ENCODE assay signal across 8 mouse cellular contexts in genomic region chr7:19282791-19283405, GRCm38 (mm10). TPM values are rescaled to one million over a fixed set of nuclear protein-coding genes. Genes with fewer than 3 reads are reported as not detected.
A peak's percentile ranks its signal among the peaks of the same experiment; 100 is the strongest.
DNase-seq lines count a peak whose midpoint lies in the region; ATAC-seq and TF ChIP-seq lines count a peak whose summit lies in the region.

No protein-coding gene starts in this region.

- H3K4me1 ChIP-seq in embryonic fibroblast, embryonic 13.5 days (ENCODE audit: control insufficient read depth, insufficient read depth, low read length), result no peaks in the 10 kb centered on the region
- no peaks in the 10 kb centered on the region; the same call in none of the 2 replicates for H3K4me1 ChIP-seq in hindbrain, embryonic 11.5 days (replicated peaks; ENCODE audit: control insufficient read depth, insufficient read depth, low read length)
- H3K4me1 ChIP-seq in limb, embryonic 13.5 days, result peaks cover 18% of the 10 kb centered on the region
- H3K4me1 ChIP-seq in midbrain, embryonic 15.5 days, result peaks cover 29% of the 10 kb centered on the region

- peak overlapping the region; percentile 85 for H3K4me2 ChIP-seq in hindbrain, embryonic 11.5 days (replicated peaks; ENCODE audit: low read depth, low read length)
- H3K4me2 ChIP-seq in limb, embryonic 13.5 days (replicated peaks), result peak overlapping the region; percentile 97
- H3K4me2 ChIP-seq in midbrain, embryonic 15.5 days, result peak overlapping the region; percentile 64

- peak in 1 of 2 experiments; percentile 49 for DNase-seq in left cerebral cortex, adult 2 months (ENCODE audit: extremely low spot score in 1 of 2, low spot score in 2 of 2)
- no peak for DNase-seq in left cerebral cortex, adult 9 months (ENCODE audit: low spot score in 2 of 2)
- DNase-seq in adrenal gland, postnatal 36 days, result peak; percentile 81 to 87
- DNase-seq in hindbrain, embryonic 11.5 days (ENCODE audit: low spot score), result peak; percentile 72
- peak; percentile 47 for DNase-seq in thymus, postnatal 0 days (ENCODE audit: low spot score)

- peak overlapping the region; percentile 95 for H3K9ac ChIP-seq in hindbrain, embryonic 11.5 days (ENCODE audit: low read depth, low read length)
- H3K9ac ChIP-seq in limb, embryonic 13.5 days, result peak overlapping the region; percentile 51
- H3K9ac ChIP-seq in midbrain, embryonic 15.5 days, result peak overlapping the region; percentile 98

- H3K27ac ChIP-seq in left cerebral cortex, adult 2 months, result peak overlapping the region; percentile 90
- H3K27ac ChIP-seq in embryonic fibroblast, embryonic 13.5 days (ENCODE audit: insufficient read depth, low read length), result no peak overlapping the region
- H3K27ac ChIP-seq in hindbrain, embryonic 11.5 days (ENCODE audit: low read depth, low read length), result peak overlapping the region; percentile 83
- H3K27ac ChIP-seq in limb, embryonic 13.5 days, result no peak overlapping the region
- H3K27ac ChIP-seq in midbrain, embryonic 15.5 days, result peak overlapping the region; percentile 93

- H3K9me3 ChIP-seq in hindbrain, embryonic 11.5 days (ENCODE audit: control insufficient read depth, low read length), result no peaks in the 10 kb centered on the region
- no peaks in the 10 kb centered on the region for H3K9me3 ChIP-seq in limb, embryonic 13.5 days
- H3K9me3 ChIP-seq in midbrain, embryonic 15.5 days, result no peaks in the 10 kb centered on the region

- intact Hi-C loops in left cerebral cortex, adult 2 months (cut with DNase I), result no loop called here

- ATAC-seq in hindbrain, embryonic 11.5 days (ENCODE audit: low FRiP score), result peak; percentile 82; the same call in 1 of the 2 replicates
- ATAC-seq in limb, embryonic 13.5 days (ENCODE audit: low FRiP score, low read depth), result peak; percentile 64
- ATAC-seq in midbrain, embryonic 15.5 days (replicated peaks), result peak; percentile 79

- peak overlapping the region; percentile 85 for H3K4me3 ChIP-seq in left cerebral cortex, adult 2 months
- H3K4me3 ChIP-seq in embryonic fibroblast, embryonic 13.5 days (ENCODE audit: insufficient read depth, low read length), result peak overlapping the region; percentile 43
- peak overlapping the region; percentile 81 for H3K4me3 ChIP-seq in hindbrain, embryonic 11.5 days (ENCODE audit: low read depth, low read length)
- H3K4me3 ChIP-seq in limb, embryonic 13.5 days, result peak overlapping the region; percentile 59
- peak overlapping the region; percentile 87 for H3K4me3 ChIP-seq in midbrain, embryonic 15.5 days

- 0% methylated on average over 33 of the region's 35 CpGs for WGBS in hindbrain, embryonic 11.5 days
- 1% methylated on average over 34 of the region's 35 CpGs for WGBS in limb, embryonic 13.5 days
- under 1% methylated on average over 35 of the region's 35 CpGs for WGBS in midbrain, embryonic 15.5 days

- peaks cover 5% of the 10 kb centered on the region; the same call in 1 of the 2 replicates for H3K36me3 ChIP-seq in hindbrain, embryonic 11.5 days (ENCODE audit: control insufficient read depth, insufficient read depth, low read length)
- H3K36me3 ChIP-seq in limb, embryonic 13.5 days, result no peaks in the 10 kb centered on the region
- peaks cover 15% of the 10 kb centered on the region; the same call in 1 of the 2 replicates for H3K36me3 ChIP-seq in midbrain, embryonic 15.5 days (replicated peaks)

- peaks cover 36% of the 10 kb centered on the region for H3K27me3 ChIP-seq in hindbrain, embryonic 11.5 days (ENCODE audit: control insufficient read depth, insufficient read depth, low read length)
- peaks cover 62% of the 10 kb centered on the region for H3K27me3 ChIP-seq in limb, embryonic 13.5 days
- H3K27me3 ChIP-seq in midbrain, embryonic 15.5 days (replicated peaks), result peaks cover 35% of the 10 kb centered on the region

- TF ChIP-seq POLR2A in embryonic fibroblast, embryonic 13.5 days (IDR thresholded peaks at IDR 0.05; ENCODE audit: low read depth, low read length), result no peak

- TF ChIP-seq CTCF in left cerebral cortex, adult 2 months (IDR thresholded peaks at IDR 0.05), result no peak
- TF ChIP-seq CTCF in embryonic fibroblast, embryonic 13.5 days (IDR thresholded peaks at IDR 0.05; ENCODE audit: borderline replicate concordance, insufficient read depth, low read length), result no peak

RNA-seq across cellular contexts. Expression of gene Rtn2, which starts 0.5 kb away (rescaled TPM):
- 100 to 1,000 TPM; 110 to 122 TPM for total RNA-seq in left cerebral cortex, adult 2 months (2021)
- total RNA-seq in adrenal gland, postnatal 36 days (2021), result 1 to 10 TPM; 4.6 to 5.1 TPM
- 6.8 and 7.8 TPM in 2 replicates for polyA plus RNA-seq in embryonic fibroblast, embryonic 13.5 days (2011; ENCODE audit: insufficient read length, low read depth, missing spikeins)
- polyA plus RNA-seq in hindbrain, embryonic 11.5 days (2014; fragmentation: Nextera tagmentation; extraction: Ambion mirVana), result 49.6 and 52.1 TPM in 2 replicates
- 20.2 and 20.9 TPM in 2 replicates for polyA plus RNA-seq in limb, embryonic 13.5 days (2015; fragmentation: Nextera tagmentation; extraction: Ambion mirVana)
- polyA plus RNA-seq in midbrain, embryonic 15.5 days (2015; fragmentation: Nextera tagmentation; extraction: Ambion mirVana), result 112 and 121 TPM in 2 replicates
- 1.6 and 2.2 TPM in 2 replicates for polyA plus RNA-seq in thymus, postnatal 0 days (2015; fragmentation: Nextera tagmentation; extraction: Ambion mirVana)

RNA-seq across cellular contexts. Expression of gene Ppm1n, which starts 3.0 kb away (rescaled TPM):
- total RNA-seq in left cerebral cortex, adult 2 months (2021), result not detected
- not detected for total RNA-seq in adrenal gland, postnatal 36 days (2021)
- polyA plus RNA-seq in embryonic fibroblast, embryonic 13.5 days (2011; ENCODE audit: insufficient read length, low read depth, missing spikeins), result not detected in 2 replicates
- 0.18 TPM in 1 of 2 replicates, not detected in the other for polyA plus RNA-seq in hindbrain, embryonic 11.5 days (2014; fragmentation: Nextera tagmentation; extraction: Ambion mirVana)
- not detected in 2 replicates for polyA plus RNA-seq in limb, embryonic 13.5 days (2015; fragmentation: Nextera tagmentation; extraction: Ambion mirVana)
- polyA plus RNA-seq in midbrain, embryonic 15.5 days (2015; fragmentation: Nextera tagmentation; extraction: Ambion mirVana), result 1.1 and 1.7 TPM in 2 replicates
- 0.27 and 0.30 TPM in 2 replicates for polyA plus RNA-seq in thymus, postnatal 0 days (2015; fragmentation: Nextera tagmentation; extraction: Ambion mirVana)

RNA-seq across cellular contexts. Expression of gene Vasp, which starts 11.3 kb away (rescaled TPM):
- 10 to 100 TPM; 13.2 to 14.6 TPM for total RNA-seq in left cerebral cortex, adult 2 months (2021)
- total RNA-seq in adrenal gland, postnatal 36 days (2021), result 10 to 100 TPM; 45.4 to 55.0 TPM
- 161 and 186 TPM in 2 replicates for polyA plus RNA-seq in embryonic fibroblast, embryonic 13.5 days (2011; ENCODE audit: insufficient read length, low read depth, missing spikeins)
- polyA plus RNA-seq in hindbrain, embryonic 11.5 days (2014; fragmentation: Nextera tagmentation; extraction: Ambion mirVana), result 29.2 and 50.2 TPM in 2 replicates
- polyA plus RNA-seq in limb, embryonic 13.5 days (2015; fragmentation: Nextera tagmentation; extraction: Ambion mirVana), result 68.9 and 69.0 TPM in 2 replicates
- 35.9 and 37.4 TPM in 2 replicates for polyA plus RNA-seq in midbrain, embryonic 15.5 days (2015; fragmentation: Nextera tagmentation; extraction: Ambion mirVana)
- 74.3 and 75.3 TPM in 2 replicates for polyA plus RNA-seq in thymus, postnatal 0 days (2015; fragmentation: Nextera tagmentation; extraction: Ambion mirVana)

RNA-seq across cellular contexts. Expression of gene Fosb, which starts 27.0 kb away (rescaled TPM):
- 10 to 100 TPM; 27.0 to 59.5 TPM for total RNA-seq in left cerebral cortex, adult 2 months (2021)
- 10 to 100 TPM; 11.2 to 23.6 TPM for total RNA-seq in adrenal gland, postnatal 36 days (2021)
- 2.1 and 2.7 TPM in 2 replicates for polyA plus RNA-seq in embryonic fibroblast, embryonic 13.5 days (2011; ENCODE audit: insufficient read length, low read depth, missing spikeins)
- not detected in 2 replicates for polyA plus RNA-seq in hindbrain, embryonic 11.5 days (2014; fragmentation: Nextera tagmentation; extraction: Ambion mirVana)
- 0.23 and 0.27 TPM in 2 replicates for polyA plus RNA-seq in limb, embryonic 13.5 days (2015; fragmentation: Nextera tagmentation; extraction: Ambion mirVana)
- polyA plus RNA-seq in midbrain, embryonic 15.5 days (2015; fragmentation: Nextera tagmentation; extraction: Ambion mirVana), result 0.08 TPM in 1 of 2 replicates, not detected in the other
- 0.19 and 0.21 TPM in 2 replicates for polyA plus RNA-seq in thymus, postnatal 0 days (2015; fragmentation: Nextera tagmentation; extraction: Ambion mirVana)

RNA-seq across cellular contexts. Expression of gene Opa3, which starts 54.8 kb away (rescaled TPM):
- 10 to 100 TPM; 42.7 to 46.8 TPM for total RNA-seq in left cerebral cortex, adult 2 months (2021)
- 10 to 100 TPM; 31.7 to 37.4 TPM for total RNA-seq in adrenal gland, postnatal 36 days (2021)
- 21.8 and 24.4 TPM in 2 replicates for polyA plus RNA-seq in embryonic fibroblast, embryonic 13.5 days (2011; ENCODE audit: insufficient read length, low read depth, missing spikeins)
- 42.2 and 42.4 TPM in 2 replicates for polyA plus RNA-seq in hindbrain, embryonic 11.5 days (2014; fragmentation: Nextera tagmentation; extraction: Ambion mirVana)
- 35.2 and 35.7 TPM in 2 replicates for polyA plus RNA-seq in limb, embryonic 13.5 days (2015; fragmentation: Nextera tagmentation; extraction: Ambion mirVana)
- 37.9 and 41.1 TPM in 2 replicates for polyA plus RNA-seq in midbrain, embryonic 15.5 days (2015; fragmentation: Nextera tagmentation; extraction: Ambion mirVana)
- polyA plus RNA-seq in thymus, postnatal 0 days (2015; fragmentation: Nextera tagmentation; extraction: Ambion mirVana), result 25.4 and 25.7 TPM in 2 replicates

Comparison
In these comparisons a context has a peak if more than half of its experiments do, and no peak if none do; other contexts are left out.
1. DNase-seq: peak in adrenal gland, postnatal 36 days (2 of 2), hindbrain, embryonic 11.5 days (single experiment) and thymus, postnatal 0 days (single experiment); none in left cerebral cortex, adult 9 months (0 of 2).
2. H3K27ac ChIP-seq: peak in left cerebral cortex, adult 2 months (single experiment), hindbrain, embryonic 11.5 days (single experiment) and midbrain, embryonic 15.5 days (single experiment); none in embryonic fibroblast, embryonic 13.5 days (single experiment) and limb, embryonic 13.5 days (single experiment).
3. Peak in every context shown above with its lines, with median percentiles within 50 percentile points of each other: H3K4me3 ChIP-seq, ATAC-seq, H3K4me2 ChIP-seq and H3K9ac ChIP-seq.